Mouse (Mus musculus) C2C12 (cell line): ENCODE data around the gene Ifngr2.

Source experiments
- CTCF ChIP-seq: IDR thresholded peaks from one replicate; pipeline ENCODE4 v1.5.1; 2011; ENCODE audit not compliant: control insufficient read depth, insufficient read depth, insufficient read length
- MYOG ChIP-seq: IDR thresholded peaks from one replicate; pipeline ENCODE4 v1.6.1; 2011; ENCODE audit not compliant: control insufficient read depth, insufficient read length; ENCODE audit errors: extremely low read depth
- USF1 ChIP-seq: IDR thresholded peaks from one replicate; pipeline ENCODE4 v1.6.1; 2011; ENCODE audit warnings: low read depth, mild to moderate bottlenecking, control low read depth, moderate library complexity

DNA sequence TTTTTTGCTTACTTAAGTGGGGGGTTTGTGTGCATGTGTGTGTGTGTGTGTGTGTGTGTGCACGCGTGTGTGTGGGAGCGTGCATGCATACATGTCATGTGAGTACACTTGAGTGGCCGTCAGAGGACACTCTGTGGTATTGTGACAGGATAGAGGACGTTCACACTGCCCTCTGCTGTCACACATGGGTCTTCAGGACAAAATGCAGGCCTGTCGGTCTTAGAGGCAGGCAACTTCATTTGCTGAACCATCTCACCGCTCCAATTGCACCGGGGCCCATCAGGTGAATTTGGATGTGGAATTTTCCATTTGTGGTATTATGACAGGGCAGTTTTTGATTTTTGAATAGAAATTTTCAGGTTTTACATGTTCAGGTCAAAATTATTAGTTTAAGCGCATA, 14.2 kb downstream of the Ifngr2 start:
- TF ChIP-seq MYOG (no peak), CTCF (peak; percentile 37), USF1 (no peak)
